Comparison of ENCODE assay signal across 27 mouse cellular contexts in genomic region chr1:177336436-177336835, GRCm38 (mm10).
"Had no signal": no experiment of that assay in that cellular context is flagged by ENCODE, and none has a peak within 500 bp of the region (broad histone marks: within the 10 kb centered on the region; RNA-seq: fewer than 3 reads in every experiment).

No protein-coding gene starts in this region.

- DNase-seq: gastrocnemius, postnatal 14 days; gastrocnemius, postnatal 36 days; heart, adult 2 months; heart, postnatal 14 days; heart, postnatal 36 days; kidney, adult 11 months; kidney, adult 2 months; kidney, adult 9 months; kidney, postnatal 14 days; kidney, postnatal 36 days; layer of hippocampus, adult 9-11 months; liver; liver, embryonic 13.5 days had no signal

- H3K27me3 ChIP-seq: heart, embryonic 13.5 days; heart, embryonic 15.5 days; hindbrain, embryonic 13.5 days; hindbrain, embryonic 15.5 days; kidney, embryonic 15.5 days; limb, embryonic 12.5 days; liver, embryonic 13.5 days; liver, embryonic 15.5 days had no signal

- H3K36me3 ChIP-seq: heart, embryonic 13.5 days; heart, embryonic 15.5 days; hindbrain, embryonic 13.5 days; hindbrain, embryonic 15.5 days; kidney, embryonic 15.5 days; limb, embryonic 10.5 days; limb, embryonic 12.5 days; liver, embryonic 13.5 days; liver, embryonic 15.5 days had no signal

- H3K4me3 ChIP-seq: heart, adult 2 months; heart, embryonic 13.5 days; heart, embryonic 15.5 days; hindbrain, embryonic 13.5 days; hindbrain, embryonic 15.5 days; kidney, embryonic 15.5 days; left cerebral cortex, adult 2 months; limb, embryonic 10.5 days; limb, embryonic 12.5 days; liver, embryonic 13.5 days; liver, embryonic 15.5 days had no signal

- H3K9me3 ChIP-seq: heart, embryonic 13.5 days; heart, embryonic 15.5 days; hindbrain, embryonic 13.5 days; hindbrain, embryonic 15.5 days; kidney, embryonic 15.5 days; limb, embryonic 10.5 days; limb, embryonic 12.5 days; liver, embryonic 13.5 days; liver, embryonic 15.5 days had no signal

- H3K4me2 ChIP-seq: heart, embryonic 11.5 days; heart, embryonic 13.5 days; heart, embryonic 15.5 days; hindbrain, embryonic 13.5 days; hindbrain, embryonic 15.5 days; kidney, embryonic 15.5 days; limb, embryonic 12.5 days; liver, embryonic 11.5 days; liver, embryonic 13.5 days; liver, embryonic 15.5 days had no signal

- H3K9ac ChIP-seq: heart, embryonic 13.5 days; heart, embryonic 15.5 days; hindbrain, embryonic 13.5 days; hindbrain, embryonic 15.5 days; kidney, embryonic 15.5 days; limb, embryonic 12.5 days; liver, embryonic 13.5 days; liver, embryonic 15.5 days had no signal

- H3K27ac ChIP-seq: heart, adult 2 months; heart, embryonic 13.5 days; heart, embryonic 15.5 days; hindbrain, embryonic 13.5 days; hindbrain, embryonic 15.5 days; hindbrain, postnatal 0 days; kidney, embryonic 15.5 days; kidney, postnatal 0 days; left cerebral cortex, adult 2 months; limb, embryonic 10.5 days; limb, embryonic 12.5 days; liver, embryonic 13.5 days; liver, embryonic 15.5 days had no signal

- ATAC-seq: hindbrain, postnatal 0 days; intestine, embryonic 16.5 days had no signal
